Mouse (Mus musculus): ENCODE results near the gene Ccl5. TPM values are rescaled to one million over a fixed set of nuclear protein-coding genes. Genes with fewer than 3 reads are reported as not detected.
"Not testable (repeated sequence)": the region's sequence is repeated elsewhere in the genome, so short reads cannot be mapped to it uniquely, and the experiment has no call there.

The Ccl5 gene
- total RNA-seq (2021): not detected
- long read RNA-seq, experiment 1: 0 reads
- long read RNA-seq, experiment 2: 0 reads

- intact Hi-C loops (cut with DNase I; ENCODE audit: low total_unique reads): no loop called here
Observed at GRCm38 (mm10) chr11:83530360-83530759, at the start of gene Ccl5. Gene Ccl5 (minus strand): TSS chr11:83530518.

GRCm38 (mm10) chr11:83578999-83579398 is 48.7 kb upstream of the Ccl5 start:
- no peak for DNase-seq
- intact Hi-C loops (cut with DNase I; ENCODE audit: low total_unique reads): no loop called here

More at GRCm38 (mm10) chr11:83530360-83530759, at the start of gene Ccl5:
- no peak for DNase-seq

- intact Hi-C loops (cut with DNase I; ENCODE audit: low total_unique reads): no loop called here
- DNase-seq: no peak
Observed at GRCm38 (mm10) chr11:83578186-83578760, 48.0 kb upstream of the Ccl5 start, which contains the start of gene Ccl9. Gene Ccl9 (minus strand): TSS chr11:83578636.

GRCm38 (mm10) chr11:83576927-83577555 is 46.7 kb upstream of the Ccl5 start:
- intact Hi-C loops (cut with DNase I; ENCODE audit: low total_unique reads): no loop called here
- no peak for DNase-seq

- no peak for DNase-seq
- intact Hi-C loops (cut with DNase I; ENCODE audit: low total_unique reads): no loop called here
Observed at GRCm38 (mm10) chr11:83572834-83573233, 42.5 kb upstream of the Ccl5 start.

GRCm38 (mm10) chr11:83572223-83572622 is 41.9 kb upstream of the Ccl5 start:
- peak; percentile 17 for DNase-seq
- intact Hi-C loops (cut with DNase I; ENCODE audit: low total_unique reads): no loop called here

GRCm38 (mm10) chr11:83570189-83570588 is 39.9 kb upstream of the Ccl5 start:
- DNase-seq: no peak
- intact Hi-C loops (cut with DNase I; ENCODE audit: low total_unique reads): no loop called here

- intact Hi-C loops (cut with DNase I; ENCODE audit: low total_unique reads): no loop called here
- DNase-seq: no peak
Observed at GRCm38 (mm10) chr11:83569249-83569648, 38.9 kb upstream of the Ccl5 start.

GRCm38 (mm10) chr11:83568786-83569185 is 38.5 kb upstream of the Ccl5 start:
- intact Hi-C loops (cut with DNase I; ENCODE audit: low total_unique reads): no loop called here
- DNase-seq: no peak

- DNase-seq: no peak
- intact Hi-C loops (cut with DNase I; ENCODE audit: low total_unique reads): no loop called here
Observed at GRCm38 (mm10) chr11:83568061-83568460, 37.7 kb upstream of the Ccl5 start.

GRCm38 (mm10) chr11:83567311-83567710 is 37.0 kb upstream of the Ccl5 start:
- DNase-seq: no peak
- intact Hi-C loops (cut with DNase I; ENCODE audit: low total_unique reads): no loop called here

- DNase-seq: no peak
- intact Hi-C loops (cut with DNase I; ENCODE audit: low total_unique reads): no loop called here
Observed at GRCm38 (mm10) chr11:83566617-83567016, 36.3 kb upstream of the Ccl5 start.

- peak; percentile 61 for DNase-seq
Observed at GRCm38 (mm10) chr11:83563754-83564153, 33.4 kb upstream of the Ccl5 start.

GRCm38 (mm10) chr11:83562311-83562887 is 32.1 kb upstream of the Ccl5 start:
- DNase-seq: no peak
- intact Hi-C loops (cut with DNase I; ENCODE audit: low total_unique reads): no loop called here

More at GRCm38 (mm10) chr11:83563754-83564153, 33.4 kb upstream of the Ccl5 start:
- intact Hi-C loops (cut with DNase I; ENCODE audit: low total_unique reads): no loop called here

GRCm38 (mm10) chr11:83560405-83560804 is 30.1 kb upstream of the Ccl5 start:
- intact Hi-C loops (cut with DNase I; ENCODE audit: low total_unique reads): no loop called here
- no peak for DNase-seq

- DNase-seq: no peak
- intact Hi-C loops (cut with DNase I; ENCODE audit: low total_unique reads): loop anchor here (2.0 kb wide), 1 partner anchor 184 kb away; no protein-coding TSS in a partner anchor
Observed at GRCm38 (mm10) chr11:83557074-83557473, 26.8 kb upstream of the Ccl5 start.

GRCm38 (mm10) chr11:83556085-83556781 is 25.9 kb upstream of the Ccl5 start:
- DNase-seq: peak; percentile 17
- intact Hi-C loops (cut with DNase I; ENCODE audit: low total_unique reads): loop anchor here (2.0 kb wide), 1 partner anchor 185 kb away; no protein-coding TSS in a partner anchor

- intact Hi-C loops (cut with DNase I; ENCODE audit: low total_unique reads): no loop called here
- DNase-seq: no peak
Observed at GRCm38 (mm10) chr11:83551668-83552067, 21.4 kb upstream of the Ccl5 start.

GRCm38 (mm10) chr11:83551037-83551436 is 20.7 kb upstream of the Ccl5 start:
- intact Hi-C loops (cut with DNase I; ENCODE audit: low total_unique reads); DNase-seq: not testable (repeated sequence)

GRCm38 (mm10) chr11:83550186-83550632 is 19.9 kb upstream of the Ccl5 start:
- DNase-seq: no peak
- intact Hi-C loops (cut with DNase I; ENCODE audit: low total_unique reads): no loop called here

Data from gastrocnemius, postnatal 14 days (tissue).